Mouse (Mus musculus) T-helper 17 cell (primary cell): ENCODE measurements at regions not wholly inside any gene's neighbourhood (a gene's known extent, or its start where the extent isn't known, plus 50 kb on each side); places are given as distances from the start of the nearest gene placed in this dataset.
"Not testable (repeated sequence)": the region's sequence is repeated elsewhere in the genome, so short reads cannot be mapped to it uniquely, and the experiment has no call there.

Source experiments
- in situ Hi-C, 2 experiments: fragments of 300-600 bp; cut with MboI, MseI; formaldehyde crosslinking; loops; 1 replicate in 1 of 2; 2 replicates in 1 of 2; pipeline ENCODE4 v1.15.1; 2025; ENCODE audit warnings: high pct_unique_total_duplicates in 2 of 2

GRCm38 (mm10) chr15:26953818-26954385 lies 58.5 kb upstream of the Fbxl7 start:
- in situ Hi-C loops = no loop called here

GRCm38 (mm10) chr15:26958980-26959379 lies 63.6 kb upstream of the Fbxl7 start:
- in situ Hi-C loops = no loop called here

- in situ Hi-C loops = no loop called here
These were observed 73.1 kb upstream of the Fbxl7 start for GRCm38 (mm10) chr15:26968392-26969025.

- in situ Hi-C loops = no loop called here
These were observed 75.4 kb upstream of the Fbxl7 start for GRCm38 (mm10) chr15:26970770-26971169.

DNA sequence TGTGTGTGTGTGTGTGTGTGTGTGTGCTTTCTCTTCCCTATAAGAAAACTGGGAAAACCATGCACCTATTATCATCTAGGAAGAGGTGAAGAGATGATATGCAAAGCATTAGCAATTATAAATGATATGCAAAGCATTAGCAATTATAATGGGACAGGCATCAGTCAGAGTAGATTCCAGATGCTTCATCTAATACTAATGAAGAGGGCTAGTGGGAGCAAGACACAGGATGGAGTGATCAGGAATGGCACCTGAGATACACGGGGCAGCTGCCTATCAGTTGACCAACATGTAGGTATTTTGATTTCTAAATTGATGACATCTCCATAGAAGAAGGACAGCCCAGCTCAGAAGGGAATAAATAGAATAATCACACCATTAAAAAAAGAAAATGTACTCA lies 97.7 kb upstream of the Fbxl7 start:
- in situ Hi-C loops = no loop called here

- in situ Hi-C loops = no loop called here
These were observed 113.7 kb upstream of the Fbxl7 start for GRCm38 (mm10) chr15:27009069-27009468.

DNA sequence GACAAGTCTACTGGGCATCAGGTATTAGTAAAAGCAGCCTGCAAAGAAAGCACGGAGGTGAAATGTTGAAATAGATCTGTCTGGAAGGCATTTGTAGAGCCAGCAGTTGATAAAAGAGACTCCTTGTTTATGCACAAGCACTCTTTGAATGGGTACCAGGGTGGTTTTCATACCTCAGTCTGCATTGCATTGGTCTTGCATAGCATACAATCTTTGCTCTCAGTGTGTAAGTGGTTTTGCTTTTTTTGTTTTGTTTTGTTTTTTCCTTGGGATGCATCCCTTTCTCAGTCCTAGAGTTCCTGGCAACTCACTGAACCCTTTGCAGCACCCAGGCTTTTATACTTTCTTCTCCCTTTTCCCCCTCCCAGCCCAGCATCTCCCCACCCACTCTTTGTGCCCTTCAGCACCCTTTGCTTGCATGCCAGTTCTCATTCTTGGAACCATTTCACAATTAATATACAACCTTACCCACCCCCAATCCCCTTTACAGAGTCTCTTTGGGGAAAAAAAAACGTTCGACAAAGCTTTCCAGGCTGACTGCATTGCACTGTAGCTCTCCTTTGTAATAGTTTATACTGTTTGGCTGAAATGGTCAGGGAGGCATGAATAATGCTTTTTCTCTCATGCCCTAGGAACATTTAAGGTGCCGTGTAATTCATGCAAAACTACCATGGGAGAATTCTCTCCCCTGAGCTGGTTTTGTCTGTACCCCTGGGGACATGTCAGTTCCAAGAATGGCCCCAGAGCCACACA lies 118.7 kb upstream of the Fbxl7 start:
- in situ Hi-C loops = no loop called here

DNA sequence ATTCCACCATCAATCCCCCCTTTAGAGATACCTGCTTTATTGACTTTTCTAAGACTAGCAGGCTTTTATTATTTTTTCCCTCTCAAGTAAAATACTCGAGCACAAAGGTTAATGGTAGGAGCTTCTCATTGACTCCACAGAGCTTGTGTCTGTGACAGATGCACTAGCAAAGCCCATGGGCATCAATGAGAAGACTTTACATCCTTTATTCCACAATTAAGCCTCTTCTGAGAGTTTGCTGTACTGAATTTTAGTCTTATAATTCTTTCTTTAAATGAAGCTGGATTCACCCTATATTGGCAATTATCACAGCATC lies 119.2 kb upstream of the Fbxl7 start:
- in situ Hi-C loops = no loop called here

GRCm38 (mm10) chr15:27020471-27020870 lies 125.1 kb upstream of the Fbxl7 start:
- in situ Hi-C loops = no loop called here

- in situ Hi-C loops = no loop called here
These were observed 137.9 kb upstream of the Fbxl7 start for GRCm38 (mm10) chr15:27033261-27033660.

GRCm38 (mm10) chr15:27043788-27044187 lies 148.4 kb upstream of the Fbxl7 start:
- in situ Hi-C loops = no loop called here

DNA sequence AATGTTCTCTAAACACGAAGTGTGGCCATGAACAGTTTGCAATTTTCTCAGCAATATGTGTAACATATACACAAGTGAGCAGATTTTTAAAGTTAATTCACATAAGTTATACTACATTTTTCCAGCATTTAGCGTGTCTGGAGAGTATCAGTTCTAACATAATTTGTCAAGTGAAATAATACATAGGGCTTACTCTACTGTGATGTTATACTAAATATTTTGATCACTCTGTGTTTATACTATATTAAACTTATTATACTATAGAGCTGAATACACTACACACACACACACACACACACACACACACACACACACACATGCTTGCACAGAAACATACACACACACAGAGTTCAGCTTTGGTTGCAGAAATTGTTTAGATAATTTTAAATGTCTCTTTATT lies 155.3 kb upstream of the Fbxl7 start:
- in situ Hi-C loops = no loop called here

GRCm38 (mm10) chr15:27063456-27063855 lies 168.1 kb upstream of the Fbxl7 start:
- in situ Hi-C loops = no loop called here

DNA sequence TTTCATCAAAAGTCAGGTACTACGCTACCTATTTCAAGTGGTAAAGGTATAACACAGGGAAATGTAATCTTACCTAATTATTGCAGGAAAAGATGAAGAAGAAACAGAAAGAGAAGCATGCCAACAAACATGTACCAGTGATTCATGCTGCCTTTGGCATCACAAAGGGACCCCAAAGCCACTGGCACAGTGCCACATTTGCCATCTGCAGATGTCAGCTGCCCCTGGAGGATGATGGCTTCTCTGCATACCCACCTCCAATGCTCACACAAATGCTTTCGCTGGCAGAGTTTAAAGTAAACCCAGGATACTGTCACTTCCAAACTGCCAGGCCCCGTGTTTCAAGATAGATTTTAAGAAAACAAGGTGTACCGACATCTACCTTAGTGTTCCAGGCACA lies 168.6 kb upstream of the Fbxl7 start:
- in situ Hi-C loops = no loop called here

- in situ Hi-C loops = no loop called here
These were observed 172.3 kb upstream of the Fbxl7 start for GRCm38 (mm10) chr15:27067691-27068090.

DNA sequence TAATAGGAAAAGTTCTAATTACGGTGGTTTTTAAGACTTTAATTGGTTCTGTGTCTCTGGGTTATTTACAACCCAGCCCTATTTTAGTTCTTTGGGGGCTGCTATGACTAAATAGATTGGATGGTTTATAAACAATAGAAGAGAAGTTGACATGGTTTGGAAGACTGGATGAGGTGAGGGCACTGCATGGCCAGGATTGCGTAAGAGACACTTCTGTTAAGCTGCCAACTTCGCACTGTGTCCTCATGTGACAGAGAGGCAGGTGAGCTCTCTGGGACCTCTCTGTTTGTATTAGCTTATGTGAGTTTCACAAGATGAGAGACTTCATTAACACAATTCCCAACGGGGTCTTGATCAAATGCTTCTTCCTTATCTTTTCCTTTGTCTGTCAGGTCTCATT lies 182.5 kb upstream of the Fbxl7 start:
- in situ Hi-C loops = no loop called here

GRCm38 (mm10) chr15:27082826-27083225 lies 187.4 kb upstream of the Fbxl7 start:
- in situ Hi-C loops = no loop called here

GRCm38 (mm10) chr15:27083596-27083995 lies 188.2 kb upstream of the Fbxl7 start:
- in situ Hi-C loops = no loop called here

DNA sequence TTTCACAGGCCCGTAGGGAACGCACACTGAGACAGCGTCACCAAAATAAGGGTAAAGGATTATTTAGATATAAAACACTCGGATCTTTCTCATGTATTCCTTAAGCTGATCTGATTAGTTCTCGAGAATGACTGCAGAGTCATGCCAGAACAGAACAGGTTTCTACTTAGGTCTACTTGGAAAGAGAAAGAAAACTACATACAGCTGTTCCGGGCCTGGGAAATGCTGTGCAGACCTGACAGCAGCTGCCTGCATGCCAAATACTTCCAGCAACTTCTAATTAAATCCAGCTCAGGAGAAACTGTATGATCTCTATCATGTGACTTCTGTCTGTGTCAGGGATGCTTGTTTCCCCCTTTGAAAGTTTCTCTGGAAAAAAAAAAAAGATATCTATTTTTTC lies 193.8 kb upstream of the Fbxl7 start:
- in situ Hi-C loops = no loop called here

GRCm38 (mm10) chr15:27094102-27094501 lies 198.7 kb upstream of the Fbxl7 start:
- in situ Hi-C loops = no loop called here

DNA sequence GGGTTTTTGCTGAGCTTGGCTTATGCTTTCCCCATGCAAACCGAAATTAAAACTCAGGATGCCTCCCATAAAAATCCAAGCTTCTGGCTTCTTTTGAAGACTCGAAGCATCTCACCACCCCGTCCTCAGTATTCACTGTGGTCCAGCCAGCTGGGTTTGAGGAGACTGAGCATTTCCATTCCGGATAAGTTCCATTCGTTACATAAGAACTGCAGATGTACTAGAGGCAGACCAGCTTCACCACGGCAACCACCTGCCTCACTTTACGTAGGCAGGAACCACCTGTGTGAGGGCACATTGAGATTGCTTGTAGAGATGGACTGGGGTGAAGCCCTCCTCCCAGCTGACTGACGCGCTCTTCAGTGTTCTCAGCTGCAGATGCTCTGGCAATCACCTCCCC lies 199.9 kb upstream of the Fbxl7 start:
- in situ Hi-C loops = no loop called here

GRCm38 (mm10) chr15:27101610-27102009 lies 206.2 kb upstream of the Fbxl7 start:
- in situ Hi-C loops = not testable (repeated sequence)

DNA sequence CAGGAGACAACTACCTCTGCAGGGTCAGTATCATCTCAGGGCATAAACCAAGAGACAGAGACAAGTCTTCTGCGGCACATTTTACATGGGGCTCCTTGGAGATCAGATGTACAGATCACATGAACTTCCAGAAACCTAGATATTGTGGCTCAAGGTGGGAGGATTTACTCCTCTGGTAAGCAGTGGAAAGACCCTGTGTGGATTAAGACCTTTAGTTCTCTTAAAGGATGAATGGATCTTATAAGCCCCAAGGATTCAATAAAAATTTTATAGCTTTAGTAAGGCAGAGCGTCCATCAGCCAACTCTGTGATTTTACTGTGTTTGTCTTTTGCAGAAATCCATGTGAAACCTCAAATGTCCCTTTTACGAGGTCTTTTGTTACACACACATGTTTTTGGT lies 213.8 kb upstream of the Fbxl7 start:
- in situ Hi-C loops = no loop called here
